Mouse (Mus musculus) heart, embryonic 10.5 days (tissue): ENCODE measurements at regions not wholly inside any gene's neighbourhood (a gene's known extent, or its start where the extent isn't known, plus 50 kb on each side); places are given as distances from the start of the nearest gene placed in this dataset.

Experiments
- DNase-seq: peaks from one replicate; pipeline ENCODE4 v3.0.0-alpha.2; 2017; ENCODE audit warnings: low spot score
- H3K27ac ChIP-seq: fragments of 300-500 bp; sonication (generic); 2 replicates; pipeline ENCODE4 v1.5.1; 2016; ENCODE audit warnings: mild to moderate bottlenecking
- H3K27me3 ChIP-seq: fragments of 300-500 bp; sonication (generic); 2 replicates; pipeline ENCODE4 v1.6.1; 2016; ENCODE audit warnings: mild to moderate bottlenecking; ENCODE audit not compliant: poor library complexity, insufficient read depth, severe bottlenecking
- H3K36me3 ChIP-seq: fragments of 300-500 bp; sonication (generic); 2 replicates; pipeline ENCODE4 v1.6.1; 2016; ENCODE audit warnings: mild to moderate bottlenecking, moderate library complexity
- H3K4me1 ChIP-seq: fragments of 300-500 bp; sonication (generic); 2 replicates; pipeline ENCODE4 v1.6.1; 2016; ENCODE audit warnings: mild to moderate bottlenecking
- H3K4me3 ChIP-seq: fragments of 300-500 bp; sonication (generic); 2 replicates; pipeline ENCODE4 v1.5.1; 2016; ENCODE audit warnings: mild to moderate bottlenecking, moderate library complexity
- H3K9me3 ChIP-seq: fragments of 300-500 bp; sonication (generic); 2 replicates; pipeline ENCODE4 v1.6.1; 2016; ENCODE audit warnings: mild to moderate bottlenecking, moderate library complexity
- WGBS: fragments of 180-500 bp; shearing (Covaris S2); methylation state at CpG from one replicate; pipeline ENCODE4 v1.1.7; 2016; 5-methylcytosine and 5-hydroxymethylcytosine counted together

DNA sequence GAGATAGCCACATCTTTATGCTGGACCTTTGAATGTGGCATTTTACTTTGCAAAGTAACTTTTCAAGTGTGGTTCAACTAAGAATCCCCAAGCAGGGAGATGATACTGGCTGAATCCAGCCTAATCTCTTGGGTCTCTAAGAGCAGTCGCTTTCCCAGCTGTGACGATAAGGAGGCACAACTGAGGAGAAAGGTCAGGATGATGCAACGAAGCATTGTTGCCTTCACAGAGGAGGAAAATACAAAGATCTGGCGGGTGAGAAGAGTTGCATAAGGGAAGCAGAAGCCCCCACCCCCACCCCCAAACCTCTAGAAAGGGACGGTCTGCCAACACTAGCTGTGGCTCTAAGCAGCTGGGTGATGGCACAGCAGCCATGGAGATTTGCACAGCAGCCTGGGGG, 2298.6 kb upstream of the Gm7489 start:
- no peak for DNase-seq
- 49% methylated on average over 5 of the region's 5 CpGs for WGBS
- Histone ChIP-seq H3K4me3 (no peak overlapping the region), H3K4me1 (no peaks in the 10 kb centered on the region), H3K36me3 (no peaks in the 10 kb centered on the region), H3K9me3 (no peaks in the 10 kb centered on the region), H3K27me3 (no peaks in the 10 kb centered on the region), H3K27ac (no peak overlapping the region)

DNA sequence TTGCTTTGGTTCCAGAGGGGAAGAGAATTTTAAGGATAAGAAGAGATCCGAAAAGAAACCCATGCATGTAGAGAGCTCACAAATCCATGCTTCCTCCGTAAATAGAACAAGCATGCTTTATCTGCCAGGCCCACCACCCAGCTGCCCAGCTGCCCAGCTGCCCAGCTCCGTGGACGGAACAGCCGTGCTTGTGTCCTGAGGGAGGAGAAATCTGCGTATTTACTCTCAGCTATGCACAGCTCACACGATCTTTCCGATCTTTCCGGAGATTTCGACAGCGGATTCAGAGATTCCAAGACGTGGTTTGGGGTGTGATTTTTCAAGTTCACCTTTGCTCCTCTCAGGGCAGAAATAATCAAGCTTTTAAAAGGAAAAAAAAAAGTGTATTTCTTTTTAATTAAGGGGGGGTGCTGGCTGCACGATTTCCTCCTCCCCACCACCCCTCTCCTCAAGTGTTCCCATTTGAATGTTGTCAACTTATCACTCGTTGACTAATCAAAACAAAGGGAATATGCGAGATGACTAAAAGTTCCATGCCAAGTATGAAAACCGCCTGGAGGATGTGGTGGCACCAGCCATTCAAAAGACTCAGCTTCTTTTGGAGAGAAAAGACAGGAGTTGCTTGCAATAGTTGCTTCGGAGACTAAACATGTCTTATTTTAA, 2293.2 kb upstream of the Gm7489 start:
- Histone ChIP-seq H3K27me3 (no peaks in the 10 kb centered on the region), H3K4me1 (0 out of 2 replicates have a peak, but pooled peaks cover 5% of the 10 kb centered on the region), H3K9me3 (no peaks in the 10 kb centered on the region), H3K4me3 (peak overlapping the region; percentile 8; the same call in 1 of the 2 replicates), H3K36me3 (no peaks in the 10 kb centered on the region), H3K27ac (no peak overlapping the region)
- WGBS, result 49% methylated on average over 17 of the region's 17 CpGs
- DNase-seq, result peak; percentile 74

DNA sequence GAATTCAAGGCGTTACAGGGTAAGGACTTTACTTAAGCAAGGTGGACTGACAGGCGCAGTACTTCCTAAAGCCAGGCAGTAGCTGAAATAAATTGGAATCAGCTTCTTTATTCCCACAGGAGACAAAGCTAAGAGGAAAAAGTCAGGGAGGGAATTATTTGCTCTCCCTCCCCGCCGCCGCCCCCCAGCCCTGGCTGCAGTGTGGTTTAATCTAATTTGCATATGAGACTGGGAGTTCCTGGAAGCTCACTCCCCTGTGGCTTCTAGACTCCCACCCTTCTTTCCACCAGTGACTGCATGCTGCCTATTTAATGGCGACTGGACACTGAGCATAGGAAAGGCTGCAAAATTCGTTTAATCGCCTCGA, 2292.7 kb upstream of the Gm7489 start:
- 0 out of 2 replicates have a peak, but pooled peaks cover 5% of the 10 kb centered on the region for H3K4me1 ChIP-seq
- H3K27ac ChIP-seq, result no peak overlapping the region
- H3K9me3 ChIP-seq, result no peaks in the 10 kb centered on the region
- DNase-seq, result no peak
- peak overlapping the region; percentile 8; the same call in 1 of the 2 replicates for H3K4me3 ChIP-seq
- H3K27me3 ChIP-seq, result no peaks in the 10 kb centered on the region
- WGBS, result 38% methylated on average over 9 of the region's 9 CpGs
- no peaks in the 10 kb centered on the region for H3K36me3 ChIP-seq

DNA sequence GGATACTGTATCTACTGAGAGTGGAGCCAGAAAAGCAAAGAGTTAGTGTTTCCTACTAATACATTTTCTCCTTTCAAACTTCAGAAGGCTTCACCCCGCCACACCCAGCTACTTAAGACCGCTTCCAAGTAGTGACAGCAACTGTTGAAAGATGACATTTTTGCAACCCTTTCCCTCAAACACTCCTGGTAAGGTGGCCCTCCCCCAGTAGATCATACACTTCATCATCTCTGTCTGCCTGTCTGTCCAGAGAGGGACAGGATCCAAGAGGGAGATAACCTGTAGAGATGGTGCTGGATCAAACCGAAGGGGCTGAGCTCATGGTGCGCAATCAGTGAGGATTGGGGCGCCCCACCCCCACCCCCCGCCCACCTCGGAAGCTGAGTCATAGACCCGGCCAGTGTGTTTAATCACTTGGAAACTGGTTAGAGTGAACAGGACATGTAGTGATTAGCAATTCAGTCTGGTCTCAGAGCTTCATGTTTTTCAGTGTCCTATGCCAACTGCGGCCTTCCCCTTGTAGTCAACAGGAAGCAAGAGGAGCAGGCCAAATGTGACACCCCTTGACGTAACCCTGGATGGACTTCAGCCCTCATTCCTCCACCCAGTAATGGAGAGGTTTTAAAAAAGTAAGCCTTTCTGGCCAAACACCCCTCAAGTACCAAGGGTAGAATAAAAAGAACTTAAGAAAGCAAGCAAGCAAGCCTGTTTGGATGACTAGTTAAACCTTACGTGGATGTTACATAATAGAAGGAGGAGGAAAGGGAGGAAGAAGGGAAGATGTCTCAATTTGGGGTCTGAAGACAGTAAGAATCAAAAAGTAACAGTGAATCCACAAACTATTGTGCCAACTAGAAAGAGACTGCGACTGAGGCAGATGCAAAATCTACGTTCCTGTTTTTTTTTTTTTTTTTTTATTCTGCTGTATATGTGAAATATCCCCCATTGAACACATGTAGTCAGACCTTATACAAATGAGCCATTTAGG, 2291.9 kb upstream of the Gm7489 start:
- DNase-seq, result no peak

DNA sequence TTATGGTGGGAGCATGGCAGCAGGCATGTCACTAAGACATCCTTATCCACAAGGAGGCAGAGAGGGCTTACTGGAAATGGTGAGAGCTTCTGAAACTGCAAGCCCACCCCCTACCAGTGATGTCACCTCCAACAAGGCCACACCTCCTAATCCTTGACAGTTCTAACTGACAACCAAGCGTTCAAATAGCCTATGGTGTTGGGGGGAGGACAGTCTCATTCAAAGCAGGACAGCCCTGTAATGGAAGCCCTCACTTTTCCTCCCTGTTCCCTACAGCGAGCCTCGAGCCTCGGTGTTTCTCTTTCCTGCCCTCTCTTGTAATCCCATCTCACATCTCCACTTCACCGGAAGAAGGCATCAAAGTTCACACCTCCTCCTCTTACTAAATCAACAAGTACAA, 2290.6 kb upstream of the Gm7489 start:
- H3K4me1 ChIP-seq, result 0 out of 2 replicates have a peak, but pooled peaks cover 5% of the 10 kb centered on the region
- DNase-seq, result no peak
- no peaks in the 10 kb centered on the region for H3K9me3 ChIP-seq
- H3K4me3 ChIP-seq, result no peak overlapping the region
- H3K27ac ChIP-seq, result no peak overlapping the region
- WGBS, result 43% methylated on average over 5 of the region's 5 CpGs
- no peaks in the 10 kb centered on the region for H3K36me3 ChIP-seq
- no peaks in the 10 kb centered on the region for H3K27me3 ChIP-seq

More for the DNA sequence above, 2291.9 kb upstream of the Gm7489 start:
- WGBS, result 61% methylated on average over 13 of the region's 13 CpGs
- no peaks in the 10 kb centered on the region for H3K9me3 ChIP-seq
- no peak overlapping the region for H3K4me3 ChIP-seq
- H3K27me3 ChIP-seq, result no peaks in the 10 kb centered on the region
- no peaks in the 10 kb centered on the region for H3K36me3 ChIP-seq
- no peak overlapping the region for H3K27ac ChIP-seq
- H3K4me1 ChIP-seq, result 0 out of 2 replicates have a peak, but pooled peaks cover 5% of the 10 kb centered on the region

DNA sequence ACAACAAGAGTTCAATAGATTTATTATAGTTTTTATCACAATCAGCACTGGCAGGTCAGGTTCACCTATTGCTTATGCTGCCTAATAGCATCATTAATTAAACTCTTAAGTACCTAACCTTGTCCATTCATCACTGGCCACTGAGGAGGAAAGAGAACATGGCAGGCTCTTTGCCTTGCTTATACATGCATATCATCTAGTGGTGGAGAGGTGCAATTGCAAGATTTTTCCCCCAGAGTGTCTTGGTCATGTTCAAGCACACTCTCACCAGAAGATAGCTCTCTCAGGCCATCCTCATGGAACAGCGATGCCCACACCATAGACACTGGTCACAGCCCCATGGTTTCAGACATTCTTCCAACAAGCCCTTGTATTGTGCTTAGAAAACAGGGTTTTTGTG, 2289.1 kb upstream of the Gm7489 start:
- Histone ChIP-seq H3K4me3 (no peak overlapping the region), H3K27ac (no peak overlapping the region), H3K9me3 (no peaks in the 10 kb centered on the region), H3K4me1 (0 out of 2 replicates have a peak, but pooled peaks cover 5% of the 10 kb centered on the region), H3K27me3 (no peaks in the 10 kb centered on the region), H3K36me3 (no peaks in the 10 kb centered on the region)
- no peak for DNase-seq
- 50% methylated on average over 1 of the region's 1 CpGs for WGBS

DNA sequence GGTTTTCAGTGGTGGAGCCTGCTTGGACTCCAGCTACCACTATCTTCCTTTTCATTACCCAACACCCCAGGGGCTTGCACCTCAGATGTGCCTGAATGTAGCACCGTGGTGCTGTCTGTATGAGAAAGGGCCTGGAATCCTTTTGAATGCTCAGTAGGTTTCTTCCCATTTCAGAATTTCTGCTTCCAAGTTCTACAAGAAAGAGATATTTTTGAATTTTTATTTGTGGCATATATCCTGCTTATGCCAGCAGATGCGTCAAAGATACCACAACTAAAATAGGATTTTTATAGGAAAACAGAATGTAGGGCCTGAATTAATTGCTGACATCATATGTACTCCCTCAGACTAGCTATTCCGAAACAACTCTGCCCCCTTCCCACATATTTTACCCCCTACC, 2286.9 kb upstream of the Gm7489 start:
- H3K27me3 ChIP-seq, result no peaks in the 10 kb centered on the region
- H3K36me3 ChIP-seq, result no peaks in the 10 kb centered on the region
- DNase-seq, result no peak
- no peak overlapping the region for H3K4me3 ChIP-seq
- no peaks in the 10 kb centered on the region for H3K4me1 ChIP-seq
- WGBS, result 82% methylated on average over 3 of the region's 3 CpGs
- no peak overlapping the region for H3K27ac ChIP-seq
- H3K9me3 ChIP-seq, result no peaks in the 10 kb centered on the region

DNA sequence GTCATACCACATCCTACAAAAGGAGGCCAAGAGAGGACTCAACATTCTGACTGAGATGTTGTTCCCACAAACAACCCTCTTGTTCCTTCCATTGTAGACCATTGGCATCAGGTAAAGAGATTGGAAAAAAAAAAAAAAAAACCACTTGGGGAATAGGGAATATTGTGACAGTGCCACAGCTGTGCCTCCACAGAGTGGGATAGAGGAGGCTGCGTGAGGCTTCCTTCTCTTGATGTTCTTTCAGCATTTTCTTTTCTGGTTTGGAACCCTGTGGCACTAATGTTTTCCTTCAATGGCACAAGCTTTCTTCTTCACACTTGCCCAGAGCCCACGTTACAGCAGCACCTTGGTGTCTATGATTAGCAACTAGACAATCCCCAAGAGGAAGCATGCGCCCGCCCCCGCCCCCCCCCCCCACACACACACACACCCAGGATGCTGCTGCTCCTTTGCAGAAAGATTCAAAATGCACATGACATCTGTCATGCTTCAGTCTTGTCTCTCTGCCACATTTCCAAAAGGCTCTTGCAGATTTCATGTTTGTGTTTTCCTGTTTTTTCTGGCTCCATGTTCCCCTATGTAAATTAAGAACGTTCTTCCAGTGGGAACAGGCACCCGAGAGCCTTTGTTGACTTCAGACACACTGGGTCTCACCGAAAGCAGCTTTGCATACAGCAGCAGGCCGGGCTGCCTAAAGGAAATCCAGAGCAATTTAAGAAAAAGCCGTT, 2283.4 kb upstream of the Gm7489 start:
- Histone ChIP-seq H3K27me3 (no peaks in the 10 kb centered on the region), H3K27ac (no peak overlapping the region), H3K4me3 (no peak overlapping the region), H3K9me3 (no peaks in the 10 kb centered on the region), H3K36me3 (no peaks in the 10 kb centered on the region), H3K4me1 (no peaks in the 10 kb centered on the region)
- WGBS, result 53% methylated on average over 10 of the region's 10 CpGs
- DNase-seq, result no peak

DNA sequence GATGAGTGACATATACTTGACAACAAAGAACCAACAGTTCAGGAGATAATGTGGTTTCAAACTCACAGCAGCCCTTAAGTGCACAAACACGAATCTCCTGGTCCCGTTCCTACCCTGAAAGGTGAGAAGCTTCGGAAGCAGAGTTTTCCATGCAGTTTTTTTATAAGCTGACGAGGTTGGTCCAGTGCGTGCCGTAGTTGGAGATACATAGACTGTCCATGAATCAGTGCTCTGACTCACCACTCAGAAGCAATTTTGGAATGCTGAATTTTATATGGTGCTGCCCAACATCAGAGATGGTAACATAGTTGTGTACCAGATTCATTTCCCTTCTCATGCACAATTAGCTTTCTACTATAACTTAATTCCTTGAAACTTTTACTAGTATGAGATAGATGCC, 2263.3 kb upstream of the Gm7489 start:
- H3K27me3 ChIP-seq, result no peaks in the 10 kb centered on the region
- WGBS, result 81% methylated on average over 6 of the region's 6 CpGs
- H3K4me3 ChIP-seq, result no peak overlapping the region
- DNase-seq, result no peak
- no peaks in the 10 kb centered on the region for H3K9me3 ChIP-seq
- no peak overlapping the region for H3K27ac ChIP-seq
- no peaks in the 10 kb centered on the region for H3K36me3 ChIP-seq
- H3K4me1 ChIP-seq, result no peaks in the 10 kb centered on the region

DNA sequence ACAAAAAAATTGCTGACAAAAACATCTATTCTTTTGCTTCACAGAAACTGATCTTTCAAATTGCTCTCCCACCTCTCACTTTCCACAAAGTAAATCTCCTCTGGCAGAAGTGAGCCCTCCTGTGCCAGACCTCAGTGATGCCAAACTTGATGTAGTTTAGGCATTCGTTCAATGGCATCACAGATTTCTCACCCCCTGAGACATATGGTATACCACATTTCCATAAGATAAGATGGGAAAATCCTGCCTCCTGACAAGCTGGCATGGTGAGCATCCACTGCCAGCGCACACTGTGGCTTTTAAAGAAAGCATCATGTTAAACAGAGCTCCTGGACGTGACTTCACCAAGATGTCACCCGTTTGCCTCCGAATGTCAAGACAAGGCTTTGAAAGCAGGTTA, 2257.2 kb upstream of the Gm7489 start:
- Histone ChIP-seq H3K36me3 (no peaks in the 10 kb centered on the region), H3K4me3 (no peak overlapping the region), H3K27me3 (no peaks in the 10 kb centered on the region), H3K4me1 (no peaks in the 10 kb centered on the region), H3K9me3 (no peaks in the 10 kb centered on the region), H3K27ac (no peak overlapping the region)
- WGBS, result 80% methylated on average over 5 of the region's 5 CpGs
- DNase-seq, result no peak

DNA sequence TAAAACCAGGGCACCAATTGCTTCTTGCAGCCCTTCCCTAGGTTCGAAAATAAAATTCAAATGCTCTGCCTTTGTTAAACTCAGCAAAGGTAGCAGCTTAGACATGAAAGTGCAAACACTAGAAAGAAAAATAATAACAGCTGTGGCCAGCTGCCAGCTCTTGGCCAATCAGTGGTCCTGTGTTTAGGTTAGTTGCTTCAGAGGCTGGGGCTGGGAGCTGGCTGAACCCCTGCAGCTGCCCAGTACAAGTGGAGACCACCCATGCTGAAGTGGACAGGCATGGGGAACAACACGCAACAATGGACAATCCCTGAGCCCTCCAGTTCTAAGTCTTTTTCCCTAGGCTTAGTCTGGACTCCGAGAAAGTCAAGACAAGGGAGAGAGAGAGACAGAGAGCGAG, 2256.2 kb upstream of the Gm7489 start:
- 68% methylated on average over 4 of the region's 4 CpGs for WGBS
- Histone ChIP-seq H3K27ac (no peak overlapping the region), H3K4me1 (no peaks in the 10 kb centered on the region), H3K36me3 (no peaks in the 10 kb centered on the region), H3K4me3 (no peak overlapping the region), H3K9me3 (no peaks in the 10 kb centered on the region), H3K27me3 (no peaks in the 10 kb centered on the region)
- no peak for DNase-seq

DNA sequence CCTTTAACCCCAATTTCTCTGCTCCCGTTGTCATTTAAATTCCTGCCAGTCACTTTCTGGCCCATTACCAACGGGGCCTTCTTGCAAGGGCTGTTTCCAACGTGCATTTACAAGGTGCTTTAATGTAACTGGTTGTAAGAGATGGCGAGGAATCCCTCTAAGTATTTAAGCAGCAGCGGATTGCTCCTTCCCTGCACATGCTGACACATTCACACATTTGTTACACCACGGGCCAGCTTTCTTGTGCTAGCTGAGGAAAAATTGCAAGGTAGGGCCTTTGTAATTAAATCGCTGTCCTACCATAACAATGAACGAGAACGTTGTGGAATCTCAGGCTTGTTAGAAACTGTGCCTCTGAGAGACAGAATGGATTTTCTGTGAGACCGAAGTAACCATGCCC, 2252.8 kb upstream of the Gm7489 start:
- Histone ChIP-seq H3K4me1 (no peaks in the 10 kb centered on the region), H3K4me3 (no peak overlapping the region), H3K9me3 (no peaks in the 10 kb centered on the region), H3K36me3 (no peaks in the 10 kb centered on the region), H3K27me3 (no peaks in the 10 kb centered on the region), H3K27ac (no peak overlapping the region)
- DNase-seq, result no peak
- WGBS, result 80% methylated on average over 10 of the region's 10 CpGs

DNA sequence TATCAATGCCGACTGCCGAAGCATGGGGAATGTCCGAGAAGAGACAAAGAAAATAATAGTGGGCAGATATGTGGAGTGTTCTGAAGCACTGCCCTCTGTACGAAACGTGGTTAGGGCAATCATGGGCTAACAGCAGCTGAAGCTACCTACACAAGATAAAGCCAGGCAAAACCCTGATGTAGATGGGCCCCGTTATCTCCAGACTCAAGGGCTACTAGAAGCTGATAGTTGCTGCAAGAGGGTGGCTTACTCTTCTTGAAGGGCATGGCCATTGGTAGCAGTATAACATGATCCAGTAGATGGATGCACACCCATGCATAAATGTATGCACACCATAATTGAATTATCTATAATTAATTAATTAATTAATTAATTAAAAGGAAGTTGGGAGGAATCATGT, 2251.6 kb upstream of the Gm7489 start:
- no peak for DNase-seq
- Histone ChIP-seq H3K27ac (no peak overlapping the region), H3K27me3 (no peaks in the 10 kb centered on the region), H3K36me3 (no peaks in the 10 kb centered on the region), H3K9me3 (no peaks in the 10 kb centered on the region), H3K4me1 (no peaks in the 10 kb centered on the region), H3K4me3 (no peak overlapping the region)
- WGBS, result 55% methylated on average over 6 of the region's 6 CpGs
